ENCODE assay signal across 8 mouse cellular contexts in genomic region chr1:75374950-75375936, GRCm38 (mm10). TPM values are rescaled to one million over a fixed set of nuclear protein-coding genes. Genes with fewer than 3 reads are reported as not detected.
DNase-seq lines count a peak whose midpoint lies in the region; ATAC-seq lines count a peak whose summit lies in the region.

Gene Speg, plus strand, starts transcription at chr1:75375297.

- intact Hi-C loops in left cerebral cortex, postnatal 14 days (cut with DNase I), result no loop called here

- WGBS in lung, embryonic 16.5 days, result 12% methylated on average over 55 of the region's 57 CpGs
- whole genome bisulfite sequencing in embryonic facial prominence, embryonic 14.5 days, result 5% methylated on average over 40 of the region's 57 CpGs
- WGBS in heart, embryonic 13.5 days, result 4% methylated on average over 54 of the region's 57 CpGs
- WGBS in neural tube, embryonic 15.5 days, result 9% methylated on average over 57 of the region's 57 CpGs

- H3K4me1 ChIP-seq in lung, embryonic 16.5 days (replicated peaks; ENCODE audit: control insufficient read depth, insufficient read depth, low read length), result peaks cover 10% of the 10 kb centered on the region
- peaks cover 10% of the 10 kb centered on the region for H3K4me1 ChIP-seq in embryonic facial prominence, embryonic 14.5 days (ENCODE audit: control insufficient read depth, insufficient read depth, low read length)
- peaks cover 63% of the 10 kb centered on the region for H3K4me1 ChIP-seq in heart, embryonic 13.5 days
- H3K4me1 ChIP-seq in neural tube, embryonic 15.5 days, result peaks cover 16% of the 10 kb centered on the region

- peaks cover 19% of the 10 kb centered on the region for H3K27me3 ChIP-seq in lung, embryonic 16.5 days (ENCODE audit: control insufficient read depth, insufficient read depth, low read depth, low read length)
- peaks cover 7% of the 10 kb centered on the region; the same call in 1 of the 2 replicates for H3K27me3 ChIP-seq in embryonic facial prominence, embryonic 14.5 days (replicated peaks; ENCODE audit: control insufficient read depth, insufficient read depth, low read length)
- peaks cover 51% of the 10 kb centered on the region for H3K27me3 ChIP-seq in heart, embryonic 13.5 days (replicated peaks)
- H3K27me3 ChIP-seq in neural tube, embryonic 15.5 days (replicated peaks), result peaks cover 36% of the 10 kb centered on the region

- DNase-seq in lung, postnatal 10 days, result no peak
- DNase-seq in embryonic facial prominence, embryonic 14.5 days (ENCODE audit: low spot score), result no peak
- no peak for DNase-seq in left cerebral cortex, postnatal 14 days (ENCODE audit: low spot score in 2 of 2)
- DNase-seq in testis, postnatal 10 days (ENCODE audit: low spot score), result no peak
- DNase-seq in kidney, adult 8-10 months, result no peak

- no peak within 1 kb of the TSS for H3K27ac ChIP-seq in lung, embryonic 16.5 days (ENCODE audit: low read length)
- H3K27ac ChIP-seq in embryonic facial prominence, embryonic 14.5 days (replicated peaks; ENCODE audit: low read depth, low read length), result no peak within 1 kb of the TSS; the same call in 1 of the 2 replicates
- peak within 1 kb of the TSS; percentile 92 for H3K27ac ChIP-seq in heart, embryonic 13.5 days (replicated peaks)
- no peak within 1 kb of the TSS for H3K27ac ChIP-seq in neural tube, embryonic 15.5 days (replicated peaks)

- H3K36me3 ChIP-seq in lung, embryonic 16.5 days (ENCODE audit: control insufficient read depth, insufficient read depth, low read length), result no peaks in the 10 kb centered on the region
- H3K36me3 ChIP-seq in embryonic facial prominence, embryonic 14.5 days (ENCODE audit: control insufficient read depth, insufficient read depth, low read length), result no peaks in the 10 kb centered on the region
- no peaks in the 10 kb centered on the region for H3K36me3 ChIP-seq in heart, embryonic 13.5 days
- no peaks in the 10 kb centered on the region for H3K36me3 ChIP-seq in neural tube, embryonic 15.5 days

- peak; percentile 42 for ATAC-seq in lung, embryonic 16.5 days (ENCODE audit: low read depth)
- ATAC-seq in embryonic facial prominence, embryonic 14.5 days (ENCODE audit: low read depth), result peak; percentile 56
- ATAC-seq in heart, embryonic 13.5 days (ENCODE audit: extremely low read depth, insufficient number of reproducible peaks, low FRiP score, low TSS enrichment), result peak; percentile 20; the same call in 1 of the 2 replicates
- 0 out of 2 replicates have a peak, but pooled peaks have one; percentile 11 for ATAC-seq in neural tube, embryonic 15.5 days (ENCODE audit: low FRiP score)

- no peaks in the 10 kb centered on the region for H3K9me3 ChIP-seq in lung, embryonic 16.5 days (ENCODE audit: control insufficient read depth, low read length)
- H3K9me3 ChIP-seq in embryonic facial prominence, embryonic 14.5 days (ENCODE audit: control insufficient read depth, low read length), result no peaks in the 10 kb centered on the region
- no peaks in the 10 kb centered on the region for H3K9me3 ChIP-seq in heart, embryonic 13.5 days
- no peaks in the 10 kb centered on the region for H3K9me3 ChIP-seq in neural tube, embryonic 15.5 days (replicated peaks)

- peak within 1 kb of the TSS; percentile 24 for H3K4me3 ChIP-seq in lung, embryonic 16.5 days (ENCODE audit: low read length)
- H3K4me3 ChIP-seq in embryonic facial prominence, embryonic 14.5 days (ENCODE audit: low read depth, low read length), result peak within 1 kb of the TSS; percentile 35
- peak within 1 kb of the TSS; percentile 57 for H3K4me3 ChIP-seq in heart, embryonic 13.5 days
- peak within 1 kb of the TSS; percentile 21 for H3K4me3 ChIP-seq in neural tube, embryonic 15.5 days (replicated peaks)

- H3K9ac ChIP-seq in lung, embryonic 16.5 days (ENCODE audit: low read length), result peak within 1 kb of the TSS; percentile 57
- peak within 1 kb of the TSS; percentile 62 for H3K9ac ChIP-seq in embryonic facial prominence, embryonic 14.5 days (ENCODE audit: low read depth, low read length)
- peak within 1 kb of the TSS; percentile 93 for H3K9ac ChIP-seq in heart, embryonic 13.5 days
- H3K9ac ChIP-seq in neural tube, embryonic 15.5 days (replicated peaks), result peak within 1 kb of the TSS; percentile 34; the same call in 1 of the 2 replicates

- peak within 1 kb of the TSS; percentile 55 for H3K4me2 ChIP-seq in lung, embryonic 16.5 days (ENCODE audit: low read depth, low read length)
- peak within 1 kb of the TSS; percentile 65 for H3K4me2 ChIP-seq in embryonic facial prominence, embryonic 14.5 days (ENCODE audit: low read depth, low read length)
- H3K4me2 ChIP-seq in heart, embryonic 13.5 days, result peak within 1 kb of the TSS; percentile 77
- H3K4me2 ChIP-seq in neural tube, embryonic 15.5 days, result peak within 1 kb of the TSS; percentile 52

RNA-seq across cellular contexts. Expression of gene Speg, which starts in this region (rescaled TPM):
- 38.5 and 38.9 TPM in 2 replicates for polyA plus RNA-seq in lung, embryonic 16.5 days (2015; fragmentation: Nextera tagmentation; extraction: Ambion mirVana)
- 20.2 and 20.3 TPM in 2 replicates for polyA plus RNA-seq in embryonic facial prominence, embryonic 14.5 days (2014; fragmentation: Nextera tagmentation; extraction: Ambion mirVana)
- 55.1 and 58.8 TPM in 2 replicates for polyA plus RNA-seq in heart, embryonic 13.5 days (2015; fragmentation: Nextera tagmentation; extraction: Ambion mirVana)
- 100 to 1,000 TPM; 199 to 210 TPM for total RNA-seq in left cerebral cortex, postnatal 14 days (2021)
- 20.1 and 21.7 TPM in 2 replicates for polyA plus RNA-seq in neural tube, embryonic 15.5 days (2015; fragmentation: Nextera tagmentation; extraction: Ambion mirVana)

Comparison
In these comparisons a context has a peak if more than half of its experiments do, and no peak if none do; other contexts are left out.
1. H3K9ac ChIP-seq: peak in every context shown above with its lines; median percentile 93 in heart, embryonic 13.5 days; 62 in embryonic facial prominence, embryonic 14.5 days; 57 in lung, embryonic 16.5 days; 34 in neural tube, embryonic 15.5 days.